Mouse (Mus musculus): ENCODE measurements around the gene Strada. TPM values are rescaled to one million over a fixed set of nuclear protein-coding genes. Genes with fewer than 3 reads are reported as not detected.

Strada gene
- total RNA-seq, 1 experiment from 2014 or later, result 19.1 TPM

GRCm38 (mm10) chr11:106187326-106187725 is 14.6 kb downstream of the Strada start:
- no peak for DNase-seq

- DNase-seq, result no peak
Measured at GRCm38 (mm10) chr11:106180449-106180801, 21.5 kb downstream of the Strada start.

DNA sequence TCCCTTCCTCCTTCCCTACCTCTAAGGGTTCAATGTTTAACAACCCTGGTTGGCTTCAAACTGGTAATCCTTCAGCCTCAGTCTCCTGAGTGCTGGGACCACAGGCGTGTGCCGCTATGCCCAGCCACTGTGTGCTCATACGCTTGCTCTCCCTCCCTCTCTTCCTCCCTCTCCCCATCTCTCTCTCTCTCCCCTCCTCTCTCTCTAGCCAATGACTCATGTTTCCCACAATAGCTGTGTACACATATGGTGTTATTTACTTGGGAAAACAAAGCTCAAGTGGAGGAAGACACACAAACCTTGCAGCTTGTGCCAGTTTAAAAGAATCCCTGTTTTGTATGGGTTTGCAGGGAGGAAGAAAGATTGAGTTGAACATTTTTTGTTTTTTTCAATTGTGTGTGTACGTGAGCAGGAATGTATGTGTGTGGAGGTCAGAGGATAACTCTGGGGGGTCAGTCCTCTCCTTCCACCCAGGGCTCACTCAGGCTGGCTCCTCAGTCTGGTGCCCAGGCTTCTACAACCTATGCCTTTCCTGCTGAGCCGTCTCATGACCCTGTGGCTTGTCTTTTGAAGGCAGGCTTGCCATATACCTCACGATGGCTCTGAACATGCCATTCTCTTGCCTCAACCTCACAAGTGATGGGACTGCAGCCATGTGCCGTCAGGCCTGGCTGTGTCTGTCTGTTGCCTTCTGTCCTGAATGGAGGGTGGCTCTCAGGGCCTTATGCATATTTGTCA is 22.1 kb downstream of the Strada start:
- no peak for DNase-seq

GRCm38 (mm10) chr11:106178036-106178782 is 23.8 kb downstream of the Strada start:
- DNase-seq, result no peak

- DNase-seq, result no peak
Measured at GRCm38 (mm10) chr11:106176372-106176771, 25.6 kb downstream of the Strada start.

- DNase-seq, result peak; percentile 49
Measured at GRCm38 (mm10) chr11:106175081-106175480, 26.9 kb downstream of the Strada start.

GRCm38 (mm10) chr11:106174372-106174771 is 27.6 kb downstream of the Strada start:
- no peak for DNase-seq

DNA sequence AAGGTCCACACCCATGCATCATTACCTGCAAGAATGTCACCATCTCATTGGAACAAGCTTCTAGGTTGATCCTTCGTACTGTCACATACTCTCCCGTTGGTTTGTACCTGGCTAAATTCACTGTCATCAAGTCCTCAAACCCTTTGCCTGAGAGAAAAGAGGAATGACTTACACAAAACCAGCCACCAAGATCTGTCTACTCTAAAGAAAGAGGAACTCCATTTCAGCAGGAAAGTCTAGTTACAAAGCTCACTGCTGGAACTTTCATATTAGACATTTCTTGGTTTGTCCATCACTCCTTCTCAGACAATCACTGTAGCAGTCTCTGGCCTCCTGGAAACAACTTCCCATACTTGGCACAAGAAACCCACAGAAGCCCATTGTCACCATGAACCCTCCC is 28.7 kb downstream of the Strada start:
- no peak for DNase-seq

- DNase-seq, result no peak
Measured at GRCm38 (mm10) chr11:106170807-106171206, 31.2 kb downstream of the Strada start.

DNA sequence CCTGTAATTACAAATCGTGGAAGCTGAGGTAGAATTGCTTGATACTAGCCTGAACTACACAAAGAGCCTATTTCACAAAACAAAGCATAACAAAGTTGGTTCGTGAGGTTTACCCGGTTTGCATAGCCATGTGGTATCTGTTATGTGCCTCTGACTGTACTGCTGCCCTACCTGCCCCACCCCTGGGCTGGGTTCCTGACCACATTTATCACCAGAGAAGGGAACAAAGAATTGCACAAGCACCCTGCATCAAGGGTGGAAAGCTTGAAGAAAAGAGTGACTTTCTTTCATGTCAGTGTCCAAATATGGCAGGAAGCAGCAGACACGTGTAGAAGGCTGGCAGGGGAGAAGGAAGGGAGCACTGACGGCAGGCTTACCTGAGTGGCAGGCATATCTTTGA is 34.5 kb downstream of the Strada start:
- DNase-seq, result no peak

DNA sequence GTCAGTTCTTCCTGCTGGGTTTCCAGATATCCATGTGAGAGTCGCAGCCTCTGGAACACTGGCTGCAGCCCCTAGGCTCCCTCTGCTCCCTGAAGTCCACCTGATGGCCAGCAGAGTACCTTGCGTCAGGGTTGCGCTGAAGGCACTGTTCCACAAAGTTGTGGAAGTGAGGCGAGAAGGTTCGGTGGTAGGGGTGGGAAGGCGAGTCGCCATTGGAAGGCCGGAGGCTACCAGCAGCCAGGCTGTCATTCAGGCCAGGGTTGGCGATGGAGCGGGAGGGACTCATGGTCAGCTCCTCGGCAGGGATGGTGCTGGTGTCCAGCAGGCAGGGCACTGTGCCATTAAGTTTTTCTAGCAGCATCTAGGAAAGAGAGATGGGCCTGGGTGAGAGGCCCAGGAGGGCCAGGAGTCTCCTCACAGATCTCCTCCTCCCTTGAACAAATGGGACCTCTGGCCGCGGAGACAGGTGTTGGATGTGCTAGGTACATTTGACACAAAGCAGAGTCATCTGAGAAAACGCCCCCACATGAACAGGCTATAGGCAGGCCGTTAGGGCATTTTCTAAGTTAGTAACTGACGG is 37.3 kb downstream of the Strada start:
- DNase-seq, result no peak

GRCm38 (mm10) chr11:106163546-106163945 is 38.4 kb downstream of the Strada start:
- DNase-seq, result no peak

- DNase-seq, result no peak
Measured at GRCm38 (mm10) chr11:106162237-106162636, 39.7 kb downstream of the Strada start.

GRCm38 (mm10) chr11:106160841-106161721 is 40.9 kb downstream of the Strada start, which contains the start of the genes Gm10840 and Limd2:
Gene Gm10840 (plus strand): TSS chr11:106160850.
Gene Limd2 (minus strand): TSS chr11:106160860.
- no peak for DNase-seq

- DNase-seq, result peak; percentile 81
Measured at GRCm38 (mm10) chr11:106159921-106160840, 41.8 kb downstream of the Strada start.

GRCm38 (mm10) chr11:106159216-106159920 is 42.6 kb downstream of the Strada start:
- no peak for DNase-seq

- DNase-seq, result no peak
Measured at GRCm38 (mm10) chr11:106158930-106159215, 43.1 kb downstream of the Strada start.

DNA sequence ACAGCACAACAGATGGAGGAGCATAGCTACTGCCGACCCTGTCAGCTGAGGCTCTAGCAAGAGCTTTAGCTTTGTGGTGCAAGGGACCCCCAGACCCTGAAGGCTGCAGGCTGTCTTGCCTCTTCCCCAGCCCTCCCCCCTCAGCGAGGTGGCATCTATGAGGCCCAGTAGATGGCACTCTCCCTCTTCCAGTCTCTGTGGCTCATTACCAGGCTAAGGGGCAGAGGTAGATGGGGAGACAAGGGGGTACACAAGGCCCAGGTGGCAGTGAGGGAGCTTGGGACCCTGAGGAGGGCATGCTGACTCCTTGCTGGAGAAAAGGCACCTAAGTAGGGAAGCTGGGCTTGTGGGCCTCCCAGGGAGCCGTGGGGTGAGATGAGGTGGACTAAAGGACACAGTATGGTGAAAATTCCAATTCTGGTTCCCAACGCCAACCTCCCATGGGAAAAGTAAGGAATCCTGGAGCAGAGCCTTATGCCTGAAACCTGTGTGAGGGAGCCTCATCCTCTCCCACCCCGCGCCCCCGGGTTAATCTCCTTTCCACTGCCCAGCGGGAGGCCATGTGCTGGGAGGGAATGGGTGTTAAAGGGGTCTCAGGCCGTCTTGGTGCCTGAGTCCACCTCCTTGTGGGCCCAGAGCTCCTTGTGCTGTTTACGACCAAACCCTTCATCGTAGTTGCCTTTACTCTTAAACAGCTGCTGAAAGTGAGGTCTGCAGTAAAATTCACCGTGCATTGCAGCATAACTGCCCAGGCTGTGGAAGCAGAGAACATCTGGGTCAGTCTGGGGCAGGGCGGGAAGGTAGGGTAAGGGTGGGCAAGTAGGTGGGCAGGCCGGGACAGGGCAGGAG is 43.7 kb downstream of the Strada start:
- DNase-seq, result no peak

DNA sequence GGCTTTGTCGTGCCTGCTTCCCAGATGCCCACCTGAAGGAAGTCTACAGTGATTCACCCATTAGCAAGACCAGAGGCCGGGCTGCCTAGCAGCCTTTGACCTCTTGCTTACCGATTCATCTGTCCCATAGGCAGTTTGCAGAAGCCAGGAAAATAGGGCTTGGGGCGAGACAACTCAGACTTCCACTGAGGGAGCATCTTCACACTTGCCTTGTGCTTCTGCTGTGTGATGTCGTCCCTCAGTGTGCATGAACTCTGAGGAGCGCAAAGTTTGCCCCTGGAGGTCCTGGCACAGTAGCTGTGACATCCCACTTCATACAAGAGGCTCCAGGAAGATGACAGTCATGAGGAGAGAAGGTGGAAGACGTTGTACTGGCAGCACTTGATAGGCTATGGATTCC is 44.8 kb downstream of the Strada start:
- DNase-seq, result no peak

- no peak for DNase-seq
Measured at GRCm38 (mm10) chr11:106156257-106156656, 45.7 kb downstream of the Strada start.

Data from adrenal gland, postnatal 25 days (tissue).